Mouse (Mus musculus) spleen, postnatal 0 days (tissue): ENCODE data around the gene Gm4981. TPM values are rescaled to one million over a fixed set of nuclear protein-coding genes. Genes with fewer than 3 reads are reported as not detected.

Source experiments
- polyA plus RNA-seq: library from polyadenylated mRNA; unstranded; fragments of >200 nt; fragmentation: Nextera tagmentation; extraction: Ambion mirVana; gene quantifications from 2 replicates; pipeline ENCODE4 v1.2.1, GENCODE M21; 2015

The Gm4981 gene
- not detected in 2 replicates for polyA plus RNA-seq

GRCm38 (mm10) chr10:58236613-58237012 is at the start of gene Gm4981:
TSS of gene Gm4981 (minus strand) at chr10:58236701.

GRCm38 (mm10) chr10:58255213-58255892 is 18.9 kb upstream of the Gm4981 start, which contains the start of gene Gcc2:
TSS of gene Gcc2 (plus strand) at chr10:58255497.

GRCm38 (mm10) chr10:58232641-58232969 is 3.9 kb downstream of the Gm4981 start, which contains the start of gene Duxf3:
TSS of gene Duxf3 (minus strand) at chr10:58232675.

GRCm38 (mm10) chr10:58224827-58225785 is 11.4 kb downstream of the Gm4981 start, which contains the start of gene AW822073:
TSS of gene AW822073 (minus strand) at chr10:58224930.

Other genes starting within 250 kb of the Gm4981 start
- not detected in 2 replicates for gene AW822073, start 11.8 kb downstream of the Gm4981 start, polyA plus RNA-seq
- not detected in 2 replicates for gene Duxf3, start 4.0 kb downstream of the Gm4981 start, polyA plus RNA-seq
- gene Gcc2, start 18.8 kb upstream of the Gm4981 start, polyA plus RNA-seq = 35.2 and 41.0 TPM in 2 replicates
- 123 and 130 TPM in 2 replicates for gene Lims1, start 86.8 kb upstream of the Gm4981 start, polyA plus RNA-seq
- gene Ranbp2, start 210.2 kb upstream of the Gm4981 start, polyA plus RNA-seq = 22.4 and 23.8 TPM in 2 replicates